Mouse (Mus musculus) midbrain, embryonic 12.5 days (tissue): ENCODE data around the gene Arhgef16. TPM values are rescaled to one million over a fixed set of nuclear protein-coding genes. Genes with fewer than 3 reads are reported as not detected.

ENCODE experiments used
- ATAC-seq: fragments of 200-750 bp; cut with Nextera tagmentation; 2 replicates; pipeline ENCODE4 v1.8.0; 2017; ENCODE audit warnings: low read depth, moderate TSS enrichment, moderate library complexity; ENCODE audit not compliant: low FRiP score
- H3K27ac ChIP-seq: fragments of 300-500 bp; sonication (generic); replicated peaks from 2 replicates; pipeline ENCODE4 v1.5.1; 2016; ENCODE audit warnings: mild to moderate bottlenecking
- H3K27me3 ChIP-seq: fragments of 300-500 bp; sonication (generic); 2 replicates; pipeline ENCODE4 v1.6.1; 2016; ENCODE audit warnings: mild to moderate bottlenecking
- H3K36me3 ChIP-seq: fragments of 300-500 bp; sonication (generic); 2 replicates; pipeline ENCODE4 v1.6.1; 2016
- H3K4me1 ChIP-seq: fragments of 300-500 bp; sonication (generic); 2 replicates; pipeline ENCODE4 v1.6.1; 2016
- H3K4me2 ChIP-seq: fragments of 300-500 bp; sonication (generic); replicated peaks from 2 replicates; pipeline ENCODE4 v1.6.1; 2016; ENCODE audit warnings: mild to moderate bottlenecking, moderate library complexity
- H3K4me3 ChIP-seq: fragments of 300-500 bp; sonication (generic); 2 replicates; pipeline ENCODE4 v1.5.1; 2016; ENCODE audit warnings: mild to moderate bottlenecking
- H3K9ac ChIP-seq: fragments of 300-500 bp; sonication (generic); replicated peaks from 2 replicates; pipeline ENCODE4 v1.6.1; 2016; ENCODE audit warnings: mild to moderate bottlenecking, moderate library complexity
- H3K9me3 ChIP-seq: fragments of 300-500 bp; sonication (generic); 2 replicates; pipeline ENCODE4 v1.6.1; 2016; ENCODE audit warnings: mild to moderate bottlenecking
- WGBS: fragments of 180-500 bp; shearing (Covaris S2); methylation state at CpG from one replicate; pipeline ENCODE4 v1.1.7; 2016; 5-methylcytosine and 5-hydroxymethylcytosine counted together
- polyA plus RNA-seq: library from polyadenylated mRNA; unstranded; fragments of >200 nt; fragmentation: Nextera tagmentation; extraction: Ambion mirVana; gene quantifications from 2 replicates; pipeline ENCODE4 v1.2.1, GENCODE M21; 2016

The Arhgef16 gene
- polyA plus RNA-seq: 0.34 and 0.50 TPM in 2 replicates

DNA sequence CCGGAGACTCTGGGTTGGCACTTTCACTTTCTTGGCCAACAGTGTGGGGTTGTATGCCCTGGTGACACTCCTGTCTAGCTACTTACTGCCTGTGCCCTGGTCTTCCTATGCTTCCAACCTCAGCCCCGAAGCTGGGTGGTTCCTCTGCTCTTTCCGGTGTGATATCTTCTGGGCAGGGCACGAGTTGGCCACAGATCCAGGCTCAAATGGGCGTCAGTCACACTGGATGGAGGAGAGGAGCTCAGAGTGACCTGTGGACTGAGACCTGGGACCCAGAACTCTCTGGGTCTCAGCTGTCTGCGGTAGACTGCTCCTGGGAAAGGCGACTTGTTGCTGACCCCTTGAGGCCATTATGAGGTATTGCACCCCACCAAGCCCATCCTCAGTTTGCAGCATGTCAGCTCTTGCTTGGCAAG is at the start of gene Arhgef16:
Arhgef16 (minus strand) TSS at position 211 of the 416 bp plus-strand sequence.
- peaks cover 56% of the 10 kb centered on the region for H3K27me3 ChIP-seq

GRCm38 (mm10) chr4:154348197-154348786 is 46.8 kb upstream of the Arhgef16 start:
- WGBS: 67% methylated on average over 11 of the region's 11 CpGs
- no peaks in the 10 kb centered on the region for H3K36me3 ChIP-seq
- no peaks in the 10 kb centered on the region for H3K9me3 ChIP-seq
- no peak for ATAC-seq
- H3K27ac ChIP-seq: no peak overlapping the region
- no peak overlapping the region for H3K4me2 ChIP-seq
- no peak overlapping the region for H3K4me3 ChIP-seq
- peaks cover 49% of the 10 kb centered on the region for H3K27me3 ChIP-seq
- no peak overlapping the region for H3K9ac ChIP-seq
- H3K4me1 ChIP-seq: peaks cover 22% of the 10 kb centered on the region

More for the DNA sequence above, at the start of gene Arhgef16:
- Histone ChIP-seq H3K36me3 (no peaks in the 10 kb centered on the region), H3K27ac (no peak within 1 kb of the TSS), H3K4me1 (peaks cover 10% of the 10 kb centered on the region), H3K4me3 (no peak within 1 kb of the TSS), H3K4me2 (no peak within 1 kb of the TSS), H3K9ac (no peak within 1 kb of the TSS), H3K9me3 (no peaks in the 10 kb centered on the region)
- 27% methylated on average over 7 of the region's 7 CpGs for WGBS
- peak; percentile 41; the same call in 1 of the 2 replicates for ATAC-seq

- Histone ChIP-seq H3K9me3 (no peaks in the 10 kb centered on the region), H3K36me3 (no peaks in the 10 kb centered on the region), H3K4me2 (no peak overlapping the region), H3K27ac (no peak overlapping the region), H3K9ac (no peak overlapping the region), H3K27me3 (peaks cover 44% of the 10 kb centered on the region), H3K4me3 (no peak overlapping the region), H3K4me1 (peaks cover 22% of the 10 kb centered on the region)
- WGBS: 33% methylated on average over 19 of the region's 19 CpGs
- ATAC-seq: no peak
Observed at GRCm38 (mm10) chr4:154346731-154347522, 45.5 kb upstream of the Arhgef16 start.

DNA sequence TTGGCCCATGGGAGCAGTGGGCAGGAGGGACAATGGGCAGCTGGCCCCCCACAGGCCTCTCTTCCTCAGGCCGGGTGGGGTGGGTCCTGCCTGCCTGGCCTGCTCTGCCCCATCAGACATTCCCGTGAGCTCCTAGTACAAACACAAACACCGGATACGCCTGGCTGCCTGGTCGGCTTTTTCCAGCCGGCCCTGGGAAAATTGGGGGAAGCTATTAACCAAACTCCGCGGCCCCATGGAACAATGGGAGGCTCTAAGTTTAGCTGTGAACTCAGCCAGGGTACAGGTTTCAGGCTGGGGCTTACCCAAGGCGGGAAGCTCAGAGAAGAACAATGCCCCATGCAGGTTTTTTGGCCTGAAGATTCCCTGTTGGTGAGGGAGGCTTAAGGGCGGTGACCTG is 35.2 kb upstream of the Arhgef16 start:
- ATAC-seq: no peak; the same call in 1 of the 2 replicates
- Histone ChIP-seq H3K9me3 (no peaks in the 10 kb centered on the region), H3K4me1 (peaks cover 25% of the 10 kb centered on the region), H3K4me2 (no peak overlapping the region), H3K27me3 (peaks cover 51% of the 10 kb centered on the region), H3K36me3 (0 out of 2 replicates have a peak, but pooled peaks cover 7% of the 10 kb centered on the region), H3K9ac (no peak overlapping the region), H3K27ac (0 out of 2 replicates have a peak overlapping the region, but pooled peaks have one; percentile 15), H3K4me3 (no peak overlapping the region)
- 6% methylated on average over 10 of the region's 10 CpGs for WGBS

- 58% methylated on average over 12 of the region's 12 CpGs for WGBS
- Histone ChIP-seq H3K4me3 (no peak within 1 kb of the TSS; the same call in 1 of the 2 replicates), H3K36me3 (0 out of 2 replicates have a peak, but pooled peaks cover 2% of the 10 kb centered on the region), H3K9ac (0 out of 2 replicates have a peak within 1 kb of the TSS, but pooled peaks have one; percentile 6), H3K27me3 (peaks cover 51% of the 10 kb centered on the region), H3K27ac (0 out of 2 replicates have a peak within 1 kb of the TSS, but pooled peaks have one; percentile 15), H3K4me2 (peak within 1 kb of the TSS; percentile 42), H3K9me3 (no peaks in the 10 kb centered on the region), H3K4me1 (peaks cover 33% of the 10 kb centered on the region)
- ATAC-seq: peak; percentile 54; the same call in 1 of the 2 replicates
Observed at GRCm38 (mm10) chr4:154335761-154336160, 34.3 kb upstream of the Arhgef16 start, which contains the start of gene B230104I21Rik. TSS of gene B230104I21Rik (plus strand) at chr4:154336127.

DNA sequence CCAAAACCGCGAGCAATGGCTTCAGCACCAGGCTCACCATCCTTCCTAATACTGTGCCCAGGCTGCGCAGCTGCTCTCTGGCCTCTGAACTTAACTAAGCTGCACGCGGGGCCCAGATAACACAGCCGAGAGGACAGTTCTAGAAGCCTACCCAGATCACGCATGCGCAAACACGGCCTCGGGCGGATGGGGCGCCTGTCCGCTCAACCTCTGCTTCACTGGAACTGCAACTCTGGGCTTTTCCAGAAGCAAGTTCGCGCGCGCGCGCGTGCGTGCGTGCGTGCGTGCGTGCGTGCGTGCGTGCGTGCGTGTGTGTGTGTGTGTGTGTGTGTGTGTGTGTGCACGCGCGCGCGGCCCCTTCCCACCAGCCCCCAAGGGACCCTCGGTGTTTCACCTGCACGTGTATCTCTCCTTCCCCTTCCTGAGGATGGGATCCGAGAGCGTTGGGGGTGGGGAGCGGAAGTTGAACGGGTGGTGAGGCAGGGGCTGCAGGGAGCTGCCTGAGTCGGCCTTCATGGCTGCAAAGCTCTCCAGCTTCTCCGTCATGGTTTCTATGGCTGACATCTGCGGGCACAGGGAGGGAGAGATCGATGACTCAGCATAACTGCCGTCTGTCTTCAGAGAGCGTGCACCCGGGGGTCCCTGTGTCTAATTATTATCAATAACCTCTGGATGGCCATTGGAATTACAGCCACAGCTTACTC is 33.4 kb upstream of the Arhgef16 start:
- Histone ChIP-seq H3K4me2 (peak overlapping the region; percentile 42), H3K4me1 (peaks cover 33% of the 10 kb centered on the region), H3K27ac (no peak overlapping the region), H3K4me3 (no peak overlapping the region; the same call in 1 of the 2 replicates), H3K9me3 (no peaks in the 10 kb centered on the region), H3K36me3 (no peaks in the 10 kb centered on the region), H3K27me3 (peaks cover 54% of the 10 kb centered on the region), H3K9ac (0 out of 2 replicates have a peak overlapping the region, but pooled peaks have one; percentile 6)
- 68% methylated on average over 43 of the region's 48 CpGs for WGBS
- no peak for ATAC-seq

DNA sequence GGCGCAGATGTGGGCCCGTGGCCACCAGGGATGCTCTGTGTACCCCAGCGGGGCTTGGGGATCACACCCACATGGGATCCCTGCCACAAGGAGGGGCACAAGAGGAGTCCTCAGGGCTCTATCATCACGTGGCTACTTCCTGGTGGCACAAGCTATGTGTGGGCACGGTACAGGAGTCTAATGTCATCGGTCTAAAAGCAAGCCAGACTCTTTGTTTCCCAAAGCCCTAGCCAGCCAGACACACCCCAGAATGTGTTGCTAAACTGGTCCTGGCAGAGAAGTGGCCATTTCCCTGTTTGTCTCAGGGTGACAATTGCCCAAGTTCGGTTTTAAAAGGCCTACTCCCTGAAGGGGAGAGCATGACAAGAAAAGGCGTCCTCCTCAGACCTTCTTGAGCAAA is 31.8 kb upstream of the Arhgef16 start:
- no peak overlapping the region for H3K9ac ChIP-seq
- H3K36me3 ChIP-seq: no peaks in the 10 kb centered on the region
- WGBS: 73% methylated on average over 8 of the region's 8 CpGs
- no peak overlapping the region for H3K27ac ChIP-seq
- no peak for ATAC-seq
- peaks cover 39% of the 10 kb centered on the region for H3K4me1 ChIP-seq
- peaks cover 54% of the 10 kb centered on the region for H3K27me3 ChIP-seq
- no peak overlapping the region for H3K4me2 ChIP-seq
- no peaks in the 10 kb centered on the region for H3K9me3 ChIP-seq
- no peak overlapping the region for H3K4me3 ChIP-seq

GRCm38 (mm10) chr4:154331271-154331670 is 29.8 kb upstream of the Arhgef16 start:
- Histone ChIP-seq H3K36me3 (no peaks in the 10 kb centered on the region), H3K9ac (peak overlapping the region; percentile 37; the same call in 1 of the 2 replicates), H3K27ac (no peak overlapping the region), H3K27me3 (peaks cover 48% of the 10 kb centered on the region), H3K4me2 (no peak overlapping the region), H3K4me3 (no peak overlapping the region), H3K4me1 (peaks cover 28% of the 10 kb centered on the region), H3K9me3 (no peaks in the 10 kb centered on the region)
- WGBS: 46% methylated on average over 12 of the region's 12 CpGs
- no peak for ATAC-seq

GRCm38 (mm10) chr4:154330001-154330400 is 28.5 kb upstream of the Arhgef16 start:
- H3K9ac ChIP-seq: no peak overlapping the region
- H3K27me3 ChIP-seq: peaks cover 42% of the 10 kb centered on the region
- H3K4me2 ChIP-seq: no peak overlapping the region
- H3K36me3 ChIP-seq: no peaks in the 10 kb centered on the region
- no peak overlapping the region for H3K27ac ChIP-seq
- peaks cover 16% of the 10 kb centered on the region for H3K4me1 ChIP-seq
- no peak overlapping the region for H3K4me3 ChIP-seq
- no peak for ATAC-seq
- no peaks in the 10 kb centered on the region for H3K9me3 ChIP-seq
- WGBS: 92% methylated on average over 7 of the region's 7 CpGs

GRCm38 (mm10) chr4:154328836-154329235 is 27.4 kb upstream of the Arhgef16 start:
- Histone ChIP-seq H3K4me2 (no peak overlapping the region), H3K27me3 (peaks cover 42% of the 10 kb centered on the region), H3K9ac (no peak overlapping the region), H3K27ac (no peak overlapping the region), H3K4me1 (peaks cover 15% of the 10 kb centered on the region), H3K9me3 (no peaks in the 10 kb centered on the region), H3K36me3 (no peaks in the 10 kb centered on the region), H3K4me3 (no peak overlapping the region)
- ATAC-seq: peak; percentile 66; the same call in 1 of the 2 replicates
- WGBS: 3% methylated on average over 6 of the region's 6 CpGs

DNA sequence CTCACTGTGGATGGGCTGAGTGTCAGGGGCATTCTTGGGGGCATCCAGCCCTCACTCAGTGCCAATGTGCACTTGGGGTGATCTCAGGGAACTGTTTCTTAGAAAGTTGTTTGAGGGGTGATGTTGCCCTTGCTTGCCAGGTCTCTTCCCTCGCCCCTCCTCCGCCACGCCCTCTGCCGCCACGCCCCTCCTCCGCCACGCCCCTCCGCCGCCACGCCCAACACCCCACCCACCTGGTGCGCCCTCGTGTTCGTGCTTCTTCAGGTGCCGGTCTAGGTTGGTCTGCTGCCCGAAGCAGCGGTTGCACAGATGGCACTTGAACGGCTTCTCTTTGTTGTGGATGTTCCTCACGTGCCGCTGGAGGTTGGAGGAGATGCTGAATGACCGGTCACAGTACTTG is 27.0 kb upstream of the Arhgef16 start:
- H3K9ac ChIP-seq: no peak overlapping the region
- 5% methylated on average over 11 of the region's 20 CpGs for WGBS
- peaks cover 15% of the 10 kb centered on the region for H3K4me1 ChIP-seq
- no peak overlapping the region for H3K27ac ChIP-seq
- no peaks in the 10 kb centered on the region for H3K9me3 ChIP-seq
- ATAC-seq: peak; percentile 10; the same call in 1 of the 2 replicates
- H3K4me2 ChIP-seq: no peak overlapping the region
- no peak overlapping the region for H3K4me3 ChIP-seq
- H3K36me3 ChIP-seq: no peaks in the 10 kb centered on the region
- H3K27me3 ChIP-seq: peaks cover 42% of the 10 kb centered on the region
